Mouse (Mus musculus): ENCODE measurements around the gene Ovol3. TPM values are rescaled to one million over a fixed set of nuclear protein-coding genes. Genes with fewer than 3 reads are reported as not detected.

Gene Ovol3
- polyA plus RNA-seq (2015; fragmentation: Nextera tagmentation; extraction: Ambion mirVana): not detected in 2 replicates

- peaks cover 14% of the 10 kb centered on the region for H3K4me1 ChIP-seq
- H3K36me3 ChIP-seq: peaks cover 10% of the 10 kb centered on the region
- no peak within 1 kb of the TSS for H3K27ac ChIP-seq
- H3K27me3 ChIP-seq (replicated peaks): no peaks in the 10 kb centered on the region
- H3K4me3 ChIP-seq (replicated peaks): no peak within 1 kb of the TSS
- 75% methylated on average over 4 of the region's 4 CpGs for WGBS
- H3K9ac ChIP-seq: no peak within 1 kb of the TSS
- H3K9me3 ChIP-seq: no peaks in the 10 kb centered on the region
- no peak for ATAC-seq (ENCODE audit: insufficient read depth, low FRiP score, low read depth)
- H3K4me2 ChIP-seq: no peak within 1 kb of the TSS
These were observed at the start of gene Ovol3 for GRCm38 (mm10) chr7:30235625-30236024. TSS of gene Ovol3 (minus strand) at chr7:30235725.

- Histone ChIP-seq H3K4me1 (peaks cover 3% of the 10 kb centered on the region; the same call in 1 of the 2 replicates), H3K27me3 (replicated peaks) (no peaks in the 10 kb centered on the region), H3K4me2 (no peak overlapping the region), H3K9me3 (no peaks in the 10 kb centered on the region), H3K36me3 (no peaks in the 10 kb centered on the region), H3K9ac (no peak overlapping the region), H3K27ac (no peak overlapping the region), H3K4me3 (replicated peaks) (no peak overlapping the region)
- ATAC-seq (ENCODE audit: insufficient read depth, low FRiP score, low read depth): no peak
- WGBS: 77% methylated on average over 7 of the region's 7 CpGs
These were observed 47.2 kb upstream of the Ovol3 start for GRCm38 (mm10) chr7:30282740-30283139.

- Histone ChIP-seq H3K27me3 (replicated peaks) (no peaks in the 10 kb centered on the region), H3K36me3 (no peaks in the 10 kb centered on the region), H3K9ac (no peak overlapping the region), H3K9me3 (no peaks in the 10 kb centered on the region), H3K4me3 (replicated peaks) (0 out of 2 replicates have a peak overlapping the region, but pooled peaks have one; percentile 92), H3K4me2 (peak overlapping the region; percentile 94; the same call in 1 of the 2 replicates), H3K4me1 (peaks cover 3% of the 10 kb centered on the region; the same call in 1 of the 2 replicates), H3K27ac (peak overlapping the region; percentile 98; the same call in 1 of the 2 replicates)
- no peak for ATAC-seq (ENCODE audit: insufficient read depth, low FRiP score, low read depth)
- WGBS: 64% methylated on average over 4 of the region's 4 CpGs
These were observed 46.0 kb upstream of the Ovol3 start for GRCm38 (mm10) chr7:30281522-30281921.

- H3K4me1 ChIP-seq: peaks cover 3% of the 10 kb centered on the region; the same call in 1 of the 2 replicates
- H3K27me3 ChIP-seq (replicated peaks): no peaks in the 10 kb centered on the region
- no peaks in the 10 kb centered on the region for H3K9me3 ChIP-seq
- peak overlapping the region; percentile 94 for H3K4me2 ChIP-seq
- peak; percentile 76 for ATAC-seq (ENCODE audit: insufficient read depth, low FRiP score, low read depth)
- no peaks in the 10 kb centered on the region for H3K36me3 ChIP-seq
- peak overlapping the region; percentile 98 for H3K27ac ChIP-seq
- peak overlapping the region; percentile 92 for H3K4me3 ChIP-seq (replicated peaks)
- no peak overlapping the region for H3K9ac ChIP-seq
- WGBS: under 1% methylated on average over 20 of the region's 20 CpGs
These were observed 45.2 kb upstream of the Ovol3 start for GRCm38 (mm10) chr7:30280670-30281138.

- Histone ChIP-seq H3K27ac (peak within 1 kb of the TSS; percentile 98), H3K4me2 (peak within 1 kb of the TSS; percentile 94), H3K9me3 (no peaks in the 10 kb centered on the region), H3K4me3 (replicated peaks) (peak within 1 kb of the TSS; percentile 92), H3K4me1 (peaks cover 3% of the 10 kb centered on the region; the same call in 1 of the 2 replicates), H3K27me3 (replicated peaks) (no peaks in the 10 kb centered on the region), H3K9ac (peak within 1 kb of the TSS; percentile 25; the same call in 1 of the 2 replicates), H3K36me3 (no peaks in the 10 kb centered on the region)
- WGBS: under 1% methylated on average over 49 of the region's 49 CpGs
- ATAC-seq (ENCODE audit: insufficient read depth, low FRiP score, low read depth): peak; percentile 93
These were observed 44.6 kb upstream of the Ovol3 start, which contains the start of the genes Thap8 and Wdr62 for GRCm38 (mm10) chr7:30279951-30280669. TSS of gene Thap8 (plus strand) at chr7:30280094. TSS of gene Wdr62 (minus strand) at chr7:30280419.

GRCm38 (mm10) chr7:30279536-30279935, 44.0 kb upstream of the Ovol3 start:
- Histone ChIP-seq H3K4me3 (replicated peaks) (peak overlapping the region; percentile 92), H3K36me3 (no peaks in the 10 kb centered on the region), H3K4me1 (peaks cover 3% of the 10 kb centered on the region; the same call in 1 of the 2 replicates), H3K9ac (no peak overlapping the region; the same call in 1 of the 2 replicates), H3K4me2 (peak overlapping the region; percentile 94), H3K27me3 (replicated peaks) (no peaks in the 10 kb centered on the region), H3K9me3 (no peaks in the 10 kb centered on the region), H3K27ac (peak overlapping the region; percentile 98)
- ATAC-seq (ENCODE audit: insufficient read depth, low FRiP score, low read depth): no peak
- WGBS: under 1% methylated on average over 6 of the region's 6 CpGs

- Histone ChIP-seq H3K36me3 (no peaks in the 10 kb centered on the region), H3K27me3 (replicated peaks) (no peaks in the 10 kb centered on the region), H3K27ac (no peak overlapping the region), H3K4me1 (peaks cover 3% of the 10 kb centered on the region; the same call in 1 of the 2 replicates), H3K9me3 (no peaks in the 10 kb centered on the region), H3K4me3 (replicated peaks) (peak overlapping the region; percentile 92; the same call in 1 of the 2 replicates), H3K9ac (no peak overlapping the region), H3K4me2 (peak overlapping the region; percentile 94; the same call in 1 of the 2 replicates)
- WGBS: 51% methylated on average over 2 of the region's 2 CpGs
- no peak for ATAC-seq (ENCODE audit: insufficient read depth, low FRiP score, low read depth)
These were observed 43.4 kb upstream of the Ovol3 start for GRCm38 (mm10) chr7:30278911-30279310.

- Histone ChIP-seq H3K27ac (no peak overlapping the region), H3K27me3 (replicated peaks) (no peaks in the 10 kb centered on the region), H3K9me3 (no peaks in the 10 kb centered on the region), H3K9ac (no peak overlapping the region), H3K36me3 (peaks cover 10% of the 10 kb centered on the region; the same call in 1 of the 2 replicates), H3K4me2 (no peak overlapping the region), H3K4me3 (replicated peaks) (no peak overlapping the region), H3K4me1 (peaks cover under 1% of the 10 kb centered on the region; the same call in 1 of the 2 replicates)
- ATAC-seq (ENCODE audit: insufficient read depth, low FRiP score, low read depth): no peak
- 53% methylated on average over 6 of the region's 6 CpGs for WGBS
These were observed 38.9 kb upstream of the Ovol3 start for GRCm38 (mm10) chr7:30274383-30274782.

GRCm38 (mm10) chr7:30269641-30270040, 34.1 kb upstream of the Ovol3 start:
- no peak overlapping the region for H3K27ac ChIP-seq
- WGBS: 84% methylated on average over 4 of the region's 4 CpGs
- ATAC-seq (ENCODE audit: insufficient read depth, low FRiP score, low read depth): no peak

GRCm38 (mm10) chr7:30266780-30267179, 31.3 kb upstream of the Ovol3 start:
- 74% methylated on average over 3 of the region's 3 CpGs for WGBS
- H3K4me1 ChIP-seq: no peaks in the 10 kb centered on the region
- H3K9ac ChIP-seq: no peak overlapping the region
- no peaks in the 10 kb centered on the region for H3K9me3 ChIP-seq
- no peak overlapping the region for H3K4me3 ChIP-seq (replicated peaks)
- no peaks in the 10 kb centered on the region for H3K27me3 ChIP-seq (replicated peaks)
- peaks cover 14% of the 10 kb centered on the region; the same call in 1 of the 2 replicates for H3K36me3 ChIP-seq
- ATAC-seq (ENCODE audit: insufficient read depth, low FRiP score, low read depth): no peak
- no peak overlapping the region for H3K4me2 ChIP-seq
- no peak overlapping the region for H3K27ac ChIP-seq

More at GRCm38 (mm10) chr7:30269641-30270040, 34.1 kb upstream of the Ovol3 start:
- peaks cover 10% of the 10 kb centered on the region; the same call in 1 of the 2 replicates for H3K36me3 ChIP-seq
- H3K9me3 ChIP-seq: no peaks in the 10 kb centered on the region
- H3K4me2 ChIP-seq: no peak overlapping the region
- no peak overlapping the region for H3K4me3 ChIP-seq (replicated peaks)
- H3K4me1 ChIP-seq: no peaks in the 10 kb centered on the region
- no peaks in the 10 kb centered on the region for H3K27me3 ChIP-seq (replicated peaks)
- H3K9ac ChIP-seq: no peak overlapping the region

- 85% methylated on average over 7 of the region's 7 CpGs for WGBS
- H3K36me3 ChIP-seq: peaks cover 10% of the 10 kb centered on the region; the same call in 1 of the 2 replicates
- H3K4me1 ChIP-seq: no peaks in the 10 kb centered on the region
- no peak for ATAC-seq (ENCODE audit: insufficient read depth, low FRiP score, low read depth)
- no peaks in the 10 kb centered on the region for H3K9me3 ChIP-seq
- no peak overlapping the region for H3K27ac ChIP-seq
- no peak overlapping the region for H3K4me2 ChIP-seq
- no peaks in the 10 kb centered on the region for H3K27me3 ChIP-seq (replicated peaks)
- no peak overlapping the region for H3K9ac ChIP-seq
- H3K4me3 ChIP-seq (replicated peaks): no peak overlapping the region
These were observed 30.4 kb upstream of the Ovol3 start for GRCm38 (mm10) chr7:30265935-30266334.

GRCm38 (mm10) chr7:30265531-30265930, 30.0 kb upstream of the Ovol3 start:
- 94% methylated on average over 5 of the region's 5 CpGs for WGBS

More at GRCm38 (mm10) chr7:30265531-30265930, 30.0 kb upstream of the Ovol3 start:
- no peak overlapping the region for H3K27ac ChIP-seq
- ATAC-seq (ENCODE audit: insufficient read depth, low FRiP score, low read depth): no peak
- no peak overlapping the region for H3K9ac ChIP-seq
- peaks cover 11% of the 10 kb centered on the region; the same call in 1 of the 2 replicates for H3K36me3 ChIP-seq
- no peak overlapping the region for H3K4me3 ChIP-seq (replicated peaks)
- no peaks in the 10 kb centered on the region for H3K9me3 ChIP-seq
- no peak overlapping the region for H3K4me2 ChIP-seq
- H3K27me3 ChIP-seq (replicated peaks): no peaks in the 10 kb centered on the region
- H3K4me1 ChIP-seq: no peaks in the 10 kb centered on the region
